Mouse (Mus musculus) brain, adult 2 months (tissue): Measurements from ENCODE around the gene Btd.
A peak's percentile ranks its signal among the peaks of the same experiment; 100 is the strongest.

Experiments
- DNase-seq: peaks from one replicate; pipeline ENCODE4 v3.0.0; 2011; ENCODE audit warnings: low read depth, low spot score

Gene Btd

GRCm38 (mm10) chr14:31664903-31665565, 24.2 kb downstream of the Btd start:
- no peak for DNase-seq

- DNase-seq, result peak; percentile 77
Measured at GRCm38 (mm10) chr14:31665566-31665940, 24.7 kb downstream of the Btd start.

- no peak for DNase-seq
Measured at GRCm38 (mm10) chr14:31666931-31667705, 26.3 kb downstream of the Btd start.

- no peak for DNase-seq
Measured at GRCm38 (mm10) chr14:31667741-31668140, 26.9 kb downstream of the Btd start.

- DNase-seq, result peak; percentile 85
Measured at GRCm38 (mm10) chr14:31668326-31668725, 27.5 kb downstream of the Btd start.

GRCm38 (mm10) chr14:31669161-31669611, 28.4 kb downstream of the Btd start:
- peak; percentile 82 for DNase-seq

- DNase-seq, result peak; percentile 80
Measured at GRCm38 (mm10) chr14:31669642-31670490, 29.0 kb downstream of the Btd start.

- DNase-seq, result no peak
Measured at GRCm38 (mm10) chr14:31671635-31672320, 30.9 kb downstream of the Btd start.

GRCm38 (mm10) chr14:31680656-31681055, 39.8 kb downstream of the Btd start:
- DNase-seq, result no peak

GRCm38 (mm10) chr14:31681291-31681690, 40.5 kb downstream of the Btd start:
- DNase-seq, result peak; percentile 82

GRCm38 (mm10) chr14:31681931-31682555, 41.2 kb downstream of the Btd start:
- DNase-seq, result no peak

- DNase-seq, result no peak
Measured at GRCm38 (mm10) chr14:31683610-31684009, 42.8 kb downstream of the Btd start.

GRCm38 (mm10) chr14:31684343-31685040, 43.7 kb downstream of the Btd start:
- DNase-seq, result no peak

GRCm38 (mm10) chr14:31685680-31686079, 44.9 kb downstream of the Btd start:
- no peak for DNase-seq

GRCm38 (mm10) chr14:31686231-31686630, 45.4 kb downstream of the Btd start:
- DNase-seq, result no peak

GRCm38 (mm10) chr14:31692536-31692935, 51.7 kb downstream of the Btd start:
- DNase-seq, result no peak

GRCm38 (mm10) chr14:31696206-31696984, 55.6 kb downstream of the Btd start:
- no peak for DNase-seq

GRCm38 (mm10) chr14:31696985-31697303, 56.1 kb downstream of the Btd start:
- no peak for DNase-seq

GRCm38 (mm10) chr14:31697346-31697745, 56.5 kb downstream of the Btd start:
- DNase-seq, result peak; percentile 93

- no peak for DNase-seq
Measured at GRCm38 (mm10) chr14:31697755-31698154, 56.9 kb downstream of the Btd start.
